Mouse (Mus musculus): ENCODE measurements around the gene Marc2. TPM values are rescaled to one million over a fixed set of nuclear protein-coding genes. Genes with fewer than 3 reads are reported as not detected.

Gene Marc2
- total RNA-seq, 4 experiments from 2014 or later: 154 to 172 (median 165) TPM

DNA sequence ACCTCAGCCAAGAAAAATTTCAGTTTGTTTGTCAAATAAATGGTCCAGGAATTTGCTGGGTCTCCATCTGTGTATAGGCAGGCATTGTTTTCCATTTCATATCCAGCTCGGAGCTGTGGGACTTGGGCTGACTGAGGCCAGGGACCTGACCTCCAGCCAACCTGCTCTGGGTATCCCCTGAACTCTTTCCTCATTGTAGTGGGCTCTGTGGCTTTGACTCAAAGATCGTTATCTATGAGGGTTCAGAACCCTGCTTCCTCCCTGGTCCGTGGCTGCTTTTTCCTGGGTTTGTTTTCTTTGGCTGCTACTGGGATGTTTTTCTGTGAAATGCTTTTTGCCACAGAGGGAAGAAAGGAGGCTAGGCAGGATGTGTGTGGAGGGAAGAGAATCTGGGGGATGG lies 7.7 kb upstream of the Marc2 start:
- no peak for DNase-seq (ENCODE audit: low spot score in 2 of 2)

- peak in 1 of 2 experiments; percentile 34 for DNase-seq (ENCODE audit: low spot score in 2 of 2)
These were observed 7.1 kb upstream of the Marc2 start for GRCm38 (mm10) chr1:184853339-184853738.

GRCm38 (mm10) chr1:184851741-184852618 lies 5.7 kb upstream of the Marc2 start:
- peak in 1 of 2 experiments; percentile 78 for DNase-seq (ENCODE audit: low spot score in 2 of 2)

DNA sequence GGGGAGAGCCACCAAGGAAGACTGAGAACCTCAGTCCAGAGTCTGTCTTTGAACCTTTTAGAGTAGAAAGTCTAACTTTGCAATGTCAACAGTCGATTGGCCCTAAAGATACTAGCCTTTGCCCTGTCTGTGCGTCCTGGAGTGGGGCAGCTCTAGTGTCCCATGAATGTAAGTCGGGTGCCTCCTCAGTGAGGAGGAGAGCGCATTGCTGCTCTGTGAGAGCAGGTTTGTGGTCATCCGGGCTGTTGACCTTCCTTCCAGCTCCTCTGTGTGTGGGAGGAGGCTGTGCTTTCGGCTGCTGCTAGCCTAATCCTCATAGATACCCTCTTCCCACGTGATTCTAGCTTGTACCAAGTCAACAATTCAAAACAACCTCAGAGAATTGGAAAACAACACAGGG lies 4.9 kb upstream of the Marc2 start:
- DNase-seq (ENCODE audit: low spot score in 2 of 2): no peak

DNA sequence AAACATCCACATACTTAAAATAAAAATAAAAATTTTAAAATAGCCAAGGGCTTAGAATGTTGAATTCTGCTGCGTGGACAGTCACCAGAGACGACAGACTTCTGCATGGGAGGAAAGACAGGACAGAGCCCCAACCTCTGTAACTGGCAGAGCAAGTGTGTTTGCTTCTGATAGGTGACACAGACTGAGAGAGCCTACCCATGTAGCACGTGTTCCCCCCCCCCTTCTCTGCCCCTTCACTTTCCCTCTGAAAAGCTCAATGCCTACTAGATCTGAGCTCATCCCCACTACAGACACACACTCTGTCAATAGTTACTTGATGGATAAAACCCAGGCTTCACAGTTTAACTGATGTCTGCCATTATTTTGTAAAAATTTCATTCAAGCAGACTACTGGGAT lies 722 bp upstream of the Marc2 start:
- DNase-seq (ENCODE audit: low spot score in 2 of 2): no peak

DNA sequence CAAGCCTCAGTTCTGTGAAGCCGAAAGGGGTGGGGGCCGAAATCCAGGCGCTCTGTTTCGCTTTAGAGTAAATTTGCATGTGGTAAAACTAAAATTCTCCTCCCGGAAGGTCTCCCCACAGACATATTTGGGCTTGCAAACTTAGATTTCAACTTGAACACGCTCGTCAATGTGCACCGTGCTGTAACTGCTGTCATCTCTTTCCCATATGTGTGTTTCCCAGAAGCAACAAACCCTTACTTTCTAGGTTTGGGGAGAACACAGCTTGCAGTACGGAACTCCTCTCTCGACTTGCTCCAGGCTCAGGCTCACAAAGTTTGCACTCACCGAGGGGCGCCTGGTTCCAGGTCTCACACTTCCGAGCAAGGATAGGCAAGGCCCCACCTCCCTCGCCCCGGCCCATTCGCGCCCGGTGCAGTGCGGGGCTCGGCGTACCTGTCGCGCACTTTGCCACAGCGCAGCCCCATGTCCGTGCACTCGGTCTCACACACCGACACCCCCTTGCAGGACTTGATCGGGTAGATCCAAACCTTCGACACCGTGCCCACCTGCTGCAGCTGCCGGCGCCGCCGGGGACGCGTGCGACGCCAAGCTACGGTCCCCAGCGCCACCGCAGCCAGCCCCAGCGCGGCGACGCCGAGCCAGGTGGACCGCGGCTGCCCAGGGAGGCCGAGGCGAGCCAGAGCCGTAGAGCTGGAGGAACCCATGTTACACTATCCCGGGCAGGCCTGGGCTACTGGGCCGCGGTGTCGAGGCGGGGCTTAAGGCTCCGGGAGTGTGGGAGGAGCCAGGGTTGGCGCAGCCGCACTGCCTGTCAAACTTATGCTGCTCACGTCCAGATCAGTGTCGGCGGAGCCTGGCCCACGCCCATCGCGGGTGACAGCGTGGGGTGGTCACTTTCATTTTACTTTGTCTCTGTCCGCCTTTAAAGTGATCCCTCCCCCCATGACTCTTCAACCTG lies 860 bp downstream of the Marc2 start:
- peak; percentile 71 to 78 for DNase-seq (ENCODE audit: low spot score in 2 of 2)

GRCm38 (mm10) chr1:184844326-184845066 lies 1.8 kb downstream of the Marc2 start:
- DNase-seq (ENCODE audit: low spot score in 2 of 2): no peak

- DNase-seq (ENCODE audit: low spot score in 2 of 2): no peak
These were observed 8.6 kb downstream of the Marc2 start for GRCm38 (mm10) chr1:184837649-184838048.

GRCm38 (mm10) chr1:184836350-184836749 lies 9.9 kb downstream of the Marc2 start:
- no peak for DNase-seq (ENCODE audit: low spot score in 2 of 2)

GRCm38 (mm10) chr1:184833499-184833898 lies 12.8 kb downstream of the Marc2 start:
- DNase-seq (ENCODE audit: low spot score in 2 of 2): no peak

DNA sequence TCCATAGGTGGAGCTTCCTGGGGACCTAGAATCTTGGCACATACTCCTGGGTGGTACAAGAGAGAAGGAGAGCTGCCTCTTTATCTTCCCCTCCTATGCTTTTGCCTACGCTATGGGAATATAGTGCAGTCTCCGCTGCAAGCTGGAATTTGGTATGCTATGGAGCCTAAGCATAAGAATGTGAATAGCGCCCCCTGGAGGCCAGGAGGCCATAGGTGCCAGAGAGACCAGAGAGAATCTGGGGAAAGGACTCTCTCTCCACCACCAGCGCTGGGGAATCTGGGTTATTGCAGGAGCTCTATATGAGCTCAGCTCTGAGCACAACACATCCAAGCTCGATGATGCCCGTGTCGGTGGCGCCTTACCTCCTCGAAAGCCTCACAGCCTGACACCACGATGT lies 14.0 kb downstream of the Marc2 start:
- no peak for DNase-seq (ENCODE audit: low spot score in 2 of 2)

DNA sequence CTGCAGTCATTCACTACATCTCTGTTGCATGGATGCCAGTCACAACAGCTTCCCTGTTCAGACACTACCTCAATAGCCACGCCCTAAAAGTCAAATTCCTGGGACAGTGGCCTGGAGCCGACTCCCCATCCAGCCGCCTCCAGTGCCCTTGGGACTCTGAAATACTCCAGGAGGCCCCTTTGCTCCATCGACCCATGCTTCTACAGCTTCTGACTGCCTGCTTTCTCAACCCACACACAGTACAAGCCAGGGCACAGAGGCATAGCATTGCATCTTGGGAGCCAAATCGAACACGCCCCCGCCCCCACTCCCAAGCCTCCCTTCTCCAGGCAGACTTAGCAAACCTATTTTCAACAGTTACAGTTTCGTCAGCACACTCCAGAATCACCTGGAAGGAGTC lies 16.4 kb downstream of the Marc2 start:
- DNase-seq (ENCODE audit: low spot score in 2 of 2): no peak

DNA sequence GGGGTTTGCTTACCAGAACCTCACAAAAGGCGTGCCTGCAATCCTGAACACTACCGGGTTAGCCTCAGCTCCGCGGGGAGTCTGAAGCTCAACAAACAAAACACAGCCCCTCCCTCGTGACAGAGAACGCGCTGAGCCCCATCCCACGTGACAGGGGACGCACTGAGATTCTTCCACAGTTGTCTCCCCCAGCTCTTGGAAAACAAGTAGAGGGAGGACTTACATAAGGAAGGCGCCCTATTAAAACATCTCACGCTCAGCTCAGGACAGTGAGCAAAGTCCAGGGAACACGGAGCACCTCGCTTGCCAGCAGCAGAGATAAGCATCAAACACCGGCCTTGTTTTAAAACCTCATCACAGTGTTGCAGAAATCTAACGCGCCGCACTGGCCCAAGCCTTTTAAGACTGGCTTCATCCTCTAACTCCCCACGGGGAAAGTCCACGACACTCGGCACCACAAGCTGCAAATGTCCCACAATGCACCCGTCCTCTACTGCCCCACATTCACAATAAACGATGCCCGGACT lies 19.0 kb downstream of the Marc2 start:
- no peak for DNase-seq (ENCODE audit: low spot score in 2 of 2)

- no peak for DNase-seq (ENCODE audit: low spot score in 2 of 2)
These were observed 21.2 kb downstream of the Marc2 start for GRCm38 (mm10) chr1:184825093-184825492.

- DNase-seq (ENCODE audit: low spot score in 2 of 2): peak; percentile 68 to 85
These were observed 21.8 kb downstream of the Marc2 start for GRCm38 (mm10) chr1:184824439-184824851.

DNA sequence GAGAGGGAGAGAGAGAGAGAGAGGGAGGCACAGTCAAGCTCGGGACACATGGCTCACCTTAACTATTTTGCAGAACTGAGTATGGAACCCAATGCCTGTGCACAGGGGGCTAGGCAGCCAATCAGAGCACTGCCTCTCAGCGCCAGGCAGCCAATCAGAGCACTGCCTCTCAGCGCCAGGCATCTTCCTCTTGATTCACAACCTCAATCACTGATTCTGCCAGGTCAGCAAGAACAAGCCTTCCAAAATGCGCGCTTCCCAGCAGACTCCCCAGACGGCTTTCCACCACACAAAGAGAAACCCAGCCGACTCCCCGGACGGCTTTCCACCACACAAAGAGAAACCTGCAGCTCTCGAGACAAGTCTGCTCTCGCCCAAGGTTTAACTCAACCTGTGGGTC lies 23.6 kb downstream of the Marc2 start:
- peak in 1 of 2 experiments; percentile 39 for DNase-seq (ENCODE audit: low spot score in 2 of 2)

- DNase-seq (ENCODE audit: low spot score in 2 of 2): no peak
These were observed 28.5 kb downstream of the Marc2 start for GRCm38 (mm10) chr1:184817768-184818167.

GRCm38 (mm10) chr1:184811716-184812250 lies 34.5 kb downstream of the Marc2 start:
- no peak for DNase-seq (ENCODE audit: low spot score in 2 of 2)

DNA sequence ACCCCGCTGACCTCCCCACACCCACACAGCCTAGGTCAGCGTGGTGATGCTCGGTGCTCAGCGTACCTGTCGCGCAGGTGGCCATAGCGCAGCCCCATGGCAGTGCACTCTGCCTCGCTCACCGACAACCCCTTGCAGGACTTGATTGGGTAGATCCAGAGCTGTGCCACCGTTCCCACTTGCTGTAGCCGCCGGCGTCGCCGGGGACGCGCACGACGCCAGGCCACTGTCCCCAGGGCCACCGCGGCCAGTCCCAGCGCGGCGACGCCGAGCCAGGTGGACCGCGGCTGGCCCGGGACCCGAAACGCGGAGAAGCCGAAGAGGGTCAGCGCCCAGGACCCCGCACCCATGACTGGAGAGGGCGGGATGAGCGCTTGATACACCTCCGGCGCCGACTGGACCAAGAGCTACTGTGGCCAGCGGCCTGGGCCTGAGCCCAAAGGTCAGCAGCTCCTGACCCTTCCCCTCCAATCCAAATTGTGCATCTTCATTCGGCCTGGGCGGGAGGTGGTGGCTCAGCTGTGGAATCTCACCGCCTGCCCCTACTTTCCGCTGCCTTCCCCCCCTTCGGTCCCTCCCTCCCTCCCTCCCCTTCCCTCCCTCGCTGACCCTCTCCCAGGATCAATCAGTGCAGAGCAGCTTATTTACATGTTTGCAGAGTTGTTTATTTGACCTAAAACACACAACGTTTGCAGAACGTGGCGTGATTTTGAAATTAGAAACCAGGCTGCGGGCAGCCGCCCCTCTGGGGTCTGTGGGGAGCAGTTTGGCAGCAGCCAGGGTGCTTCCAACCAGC lies 35.3 kb downstream of the Marc2 start, which contains the start of gene Marc1:
TSS of gene Marc1 (minus strand) at position 534 of the 796 bp plus-strand sequence.
- no peak for DNase-seq (ENCODE audit: low spot score in 2 of 2)

DNA sequence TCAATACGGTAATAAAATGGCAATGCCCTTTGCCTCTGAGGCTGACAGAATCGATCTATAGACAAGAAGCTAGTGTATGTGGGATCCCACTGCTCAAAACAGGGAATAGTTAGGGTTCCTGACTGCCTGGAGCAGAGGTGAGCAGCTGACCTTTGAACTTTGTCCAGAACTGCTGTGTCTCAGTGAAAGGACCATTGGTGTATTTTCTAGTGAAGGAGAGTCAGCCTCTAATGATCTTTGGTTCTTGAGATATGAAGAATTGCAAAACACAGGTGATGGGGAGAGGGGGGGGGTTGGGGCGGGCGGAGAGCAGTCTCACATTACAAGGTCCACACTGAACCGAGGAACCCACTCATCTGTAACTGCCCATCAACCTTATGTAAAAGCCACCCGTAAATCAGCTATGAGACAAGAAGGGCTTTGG lies 36.7 kb downstream of the Marc2 start:
- no peak for DNase-seq (ENCODE audit: low spot score in 2 of 2)

Data from left cerebral cortex, adult 8-10 months (tissue).